Mouse (Mus musculus) kidney, embryonic 14.5 days (tissue): Measurements from ENCODE around the gene Fam129a. TPM values are rescaled to one million over a fixed set of nuclear protein-coding genes. Genes with fewer than 3 reads are reported as not detected.

Experiments used
- ATAC-seq: fragments of 200-750 bp; cut with Nextera tagmentation; 2 replicates; pipeline ENCODE4 v1.8.0; 2017; ENCODE audit warnings: moderate number of reproducible peaks, mild to moderate bottlenecking, moderate TSS enrichment, moderate library complexity; ENCODE audit not compliant: low FRiP score, low TSS enrichment
- H3K27ac ChIP-seq: fragments of 300-500 bp; sonication (generic); 2 replicates; pipeline ENCODE4 v1.5.1; 2014; ENCODE audit warnings: low read depth, mild to moderate bottlenecking, low read length, moderate library complexity, mixed read lengths
- H3K27me3 ChIP-seq: fragments of 300-500 bp; sonication (generic); 2 replicates; pipeline ENCODE4 v1.6.1; 2014; ENCODE audit warnings: mild to moderate bottlenecking, low read length; ENCODE audit not compliant: control insufficient read depth, insufficient read depth
- H3K36me3 ChIP-seq: fragments of 300-500 bp; sonication (generic); 2 replicates; pipeline ENCODE4 v1.6.1; 2014; ENCODE audit warnings: low read length, mixed read lengths; ENCODE audit not compliant: control insufficient read depth, insufficient read depth
- H3K4me1 ChIP-seq: fragments of 300-500 bp; sonication (generic); 2 replicates; pipeline ENCODE4 v1.6.1; 2014; ENCODE audit warnings: low read length, mixed read lengths; ENCODE audit not compliant: control insufficient read depth, insufficient read depth
- H3K4me2 ChIP-seq: fragments of 300-500 bp; sonication (generic); replicated peaks from 2 replicates; pipeline ENCODE4 v1.6.1; 2014; ENCODE audit warnings: low read depth, mild to moderate bottlenecking, low read length
- H3K4me3 ChIP-seq: fragments of 300-500 bp; sonication (generic); 2 replicates; pipeline ENCODE4 v1.5.1; 2014; ENCODE audit warnings: mild to moderate bottlenecking, low read length
- H3K9ac ChIP-seq: fragments of 300-500 bp; sonication (generic); 2 replicates; pipeline ENCODE4 v1.6.1; 2014; ENCODE audit warnings: low read depth, mild to moderate bottlenecking, low read length, moderate library complexity
- H3K9me3 ChIP-seq: fragments of 300-500 bp; sonication (generic); 2 replicates; pipeline ENCODE4 v1.6.1; 2016; ENCODE audit warnings: low read length; ENCODE audit not compliant: control insufficient read depth
- WGBS: fragments of 180-500 bp; shearing (Covaris S2); extraction: QIAGEN DNeasy Blood & Tissue Kit; methylation state at CpG from one replicate; pipeline ENCODE4 v1.1.7; 2014; 5-methylcytosine and 5-hydroxymethylcytosine counted together
- polyA plus RNA-seq: library from polyadenylated mRNA; unstranded; fragments of >200 nt; fragmentation: Nextera tagmentation; extraction: Ambion mirVana; gene quantifications from 2 replicates; pipeline ENCODE4 v1.2.1, GENCODE M21; 2014

Gene Fam129a
- polyA plus RNA-seq, 1 experiment from 2014 or later = 5.9 TPM

- no peaks in the 10 kb centered on the region for H3K4me1 ChIP-seq
- H3K9me3 ChIP-seq = no peaks in the 10 kb centered on the region
- no peak overlapping the region for H3K9ac ChIP-seq
- H3K27me3 ChIP-seq = no peaks in the 10 kb centered on the region
- WGBS = 58% methylated on average over 6 of the region's 6 CpGs
- no peak overlapping the region for H3K4me2 ChIP-seq
- H3K27ac ChIP-seq = no peak overlapping the region
- H3K4me3 ChIP-seq = no peak overlapping the region
- ATAC-seq = no peak
- H3K36me3 ChIP-seq = no peaks in the 10 kb centered on the region
Observed at GRCm38 (mm10) chr1:151662958-151663357, 92.0 kb downstream of the Fam129a start.

GRCm38 (mm10) chr1:151664384-151664783, 93.4 kb downstream of the Fam129a start:
- Histone ChIP-seq H3K9me3 (no peaks in the 10 kb centered on the region), H3K4me3 (no peak overlapping the region), H3K36me3 (no peaks in the 10 kb centered on the region), H3K9ac (no peak overlapping the region), H3K27ac (no peak overlapping the region), H3K4me1 (no peaks in the 10 kb centered on the region), H3K4me2 (no peak overlapping the region), H3K27me3 (no peaks in the 10 kb centered on the region)
- WGBS = 93% methylated on average over 10 of the region's 10 CpGs
- no peak for ATAC-seq

- H3K9ac ChIP-seq = no peak overlapping the region
- no peaks in the 10 kb centered on the region for H3K36me3 ChIP-seq
- H3K9me3 ChIP-seq = no peaks in the 10 kb centered on the region
- H3K4me1 ChIP-seq = no peaks in the 10 kb centered on the region
- H3K27me3 ChIP-seq = no peaks in the 10 kb centered on the region
- H3K4me2 ChIP-seq = no peak overlapping the region
- no peak overlapping the region for H3K27ac ChIP-seq
- WGBS = 67% methylated on average over 7 of the region's 7 CpGs
- no peak for ATAC-seq
- H3K4me3 ChIP-seq = no peak overlapping the region
Observed at GRCm38 (mm10) chr1:151664837-151665431, 93.9 kb downstream of the Fam129a start.

GRCm38 (mm10) chr1:151667351-151668074, 96.5 kb downstream of the Fam129a start:
- H3K9ac ChIP-seq = no peak overlapping the region
- no peaks in the 10 kb centered on the region for H3K9me3 ChIP-seq
- no peaks in the 10 kb centered on the region for H3K27me3 ChIP-seq
- no peak overlapping the region for H3K4me3 ChIP-seq
- H3K27ac ChIP-seq = no peak overlapping the region
- no peak for ATAC-seq
- H3K36me3 ChIP-seq = no peaks in the 10 kb centered on the region
- 83% methylated on average over 10 of the region's 10 CpGs for WGBS
- no peaks in the 10 kb centered on the region for H3K4me1 ChIP-seq
- no peak overlapping the region for H3K4me2 ChIP-seq

GRCm38 (mm10) chr1:151670006-151670591, 99.1 kb downstream of the Fam129a start:
- H3K4me2 ChIP-seq = no peak overlapping the region
- no peaks in the 10 kb centered on the region for H3K4me1 ChIP-seq
- H3K9me3 ChIP-seq = no peaks in the 10 kb centered on the region
- WGBS = 85% methylated on average over 9 of the region's 9 CpGs
- no peak for ATAC-seq
- no peak overlapping the region for H3K27ac ChIP-seq
- no peaks in the 10 kb centered on the region for H3K36me3 ChIP-seq
- no peak overlapping the region for H3K4me3 ChIP-seq
- no peaks in the 10 kb centered on the region for H3K27me3 ChIP-seq
- no peak overlapping the region for H3K9ac ChIP-seq

- Histone ChIP-seq H3K4me2 (no peak overlapping the region), H3K27ac (no peak overlapping the region), H3K36me3 (no peaks in the 10 kb centered on the region), H3K27me3 (no peaks in the 10 kb centered on the region), H3K9ac (no peak overlapping the region), H3K4me3 (no peak overlapping the region), H3K4me1 (0 out of 2 replicates have a peak, but pooled peaks cover 4% of the 10 kb centered on the region), H3K9me3 (no peaks in the 10 kb centered on the region)
- WGBS = 55% methylated on average over 5 of the region's 5 CpGs
- ATAC-seq = no peak
Observed at GRCm38 (mm10) chr1:151675684-151676083, 104.7 kb downstream of the Fam129a start.

- Histone ChIP-seq H3K4me2 (no peak overlapping the region), H3K27ac (no peak overlapping the region; the same call in 1 of the 2 replicates), H3K27me3 (no peaks in the 10 kb centered on the region), H3K4me1 (0 out of 2 replicates have a peak, but pooled peaks cover 4% of the 10 kb centered on the region), H3K9me3 (no peaks in the 10 kb centered on the region), H3K9ac (no peak overlapping the region), H3K4me3 (no peak overlapping the region), H3K36me3 (no peaks in the 10 kb centered on the region)
- ATAC-seq = no peak
- 51% methylated on average over 3 of the region's 4 CpGs for WGBS
Observed at GRCm38 (mm10) chr1:151677185-151677809, 106.3 kb downstream of the Fam129a start.

GRCm38 (mm10) chr1:151677975-151678374, 107.0 kb downstream of the Fam129a start:
- 56% methylated on average over 4 of the region's 4 CpGs for WGBS
- no peak overlapping the region for H3K27ac ChIP-seq
- ATAC-seq = no peak

GRCm38 (mm10) chr1:151679153-151679552, 108.2 kb downstream of the Fam129a start:
- Histone ChIP-seq H3K27me3 (no peaks in the 10 kb centered on the region), H3K9me3 (no peaks in the 10 kb centered on the region), H3K4me2 (no peak overlapping the region), H3K9ac (no peak overlapping the region), H3K27ac (no peak overlapping the region), H3K4me1 (0 out of 2 replicates have a peak, but pooled peaks cover 4% of the 10 kb centered on the region), H3K36me3 (no peaks in the 10 kb centered on the region), H3K4me3 (no peak overlapping the region)
- WGBS = 93% methylated on average over 7 of the region's 7 CpGs
- no peak for ATAC-seq

More at GRCm38 (mm10) chr1:151677975-151678374, 107.0 kb downstream of the Fam129a start:
- Histone ChIP-seq H3K4me2 (no peak overlapping the region), H3K36me3 (no peaks in the 10 kb centered on the region), H3K27me3 (no peaks in the 10 kb centered on the region), H3K9me3 (no peaks in the 10 kb centered on the region), H3K4me1 (0 out of 2 replicates have a peak, but pooled peaks cover 4% of the 10 kb centered on the region), H3K9ac (no peak overlapping the region), H3K4me3 (no peak overlapping the region)
